Mouse (Mus musculus): ENCODE results near the gene Prrc2b.
A peak's percentile ranks its signal among the peaks of the same experiment; 100 is the strongest.

Prrc2b gene

GRCm38 (mm10) chr2:32150924-32151659, at the start of gene Prrc2b:
Gene Prrc2b (plus strand): TSS chr2:32151082.
- peak; percentile 67 for DNase-seq

GRCm38 (mm10) chr2:32102944-32103343, 47.9 kb upstream of the Prrc2b start:
- DNase-seq: no peak

GRCm38 (mm10) chr2:32103557-32103956, 47.3 kb upstream of the Prrc2b start:
- no peak for DNase-seq

DNA sequence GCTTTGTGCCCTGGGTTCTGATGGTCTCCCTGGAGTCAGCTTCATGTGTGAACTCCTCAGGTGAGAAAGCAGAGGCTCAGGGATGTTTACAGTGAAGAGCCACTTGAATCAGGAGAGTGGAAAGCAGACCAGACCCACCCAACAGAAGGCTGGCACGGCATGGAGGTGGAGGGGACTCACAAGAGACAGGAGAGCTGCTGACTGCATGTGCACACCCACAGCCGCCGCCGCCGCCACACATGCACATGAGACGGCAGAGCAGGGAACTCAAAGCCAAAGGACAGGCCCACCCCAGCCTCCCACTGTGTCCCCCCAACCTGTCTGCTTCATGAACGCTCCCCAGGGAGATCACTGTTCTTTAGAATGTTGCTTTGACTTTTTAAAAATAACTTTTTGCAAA, 46.8 kb upstream of the Prrc2b start:
- DNase-seq: no peak

- DNase-seq: no peak
Observed at GRCm38 (mm10) chr2:32105117-32105913, 45.6 kb upstream of the Prrc2b start.

GRCm38 (mm10) chr2:32105930-32106329, 45.0 kb upstream of the Prrc2b start:
- no peak for DNase-seq

GRCm38 (mm10) chr2:32111268-32111667, 39.6 kb upstream of the Prrc2b start:
- DNase-seq: no peak

GRCm38 (mm10) chr2:32112548-32112947, 38.3 kb upstream of the Prrc2b start:
- no peak for DNase-seq

GRCm38 (mm10) chr2:32115851-32116268, 35.0 kb upstream of the Prrc2b start:
- no peak for DNase-seq

- DNase-seq: no peak
Observed at GRCm38 (mm10) chr2:32119802-32120750, 30.8 kb upstream of the Prrc2b start.

GRCm38 (mm10) chr2:32121150-32121549, 29.7 kb upstream of the Prrc2b start:
- no peak for DNase-seq

DNA sequence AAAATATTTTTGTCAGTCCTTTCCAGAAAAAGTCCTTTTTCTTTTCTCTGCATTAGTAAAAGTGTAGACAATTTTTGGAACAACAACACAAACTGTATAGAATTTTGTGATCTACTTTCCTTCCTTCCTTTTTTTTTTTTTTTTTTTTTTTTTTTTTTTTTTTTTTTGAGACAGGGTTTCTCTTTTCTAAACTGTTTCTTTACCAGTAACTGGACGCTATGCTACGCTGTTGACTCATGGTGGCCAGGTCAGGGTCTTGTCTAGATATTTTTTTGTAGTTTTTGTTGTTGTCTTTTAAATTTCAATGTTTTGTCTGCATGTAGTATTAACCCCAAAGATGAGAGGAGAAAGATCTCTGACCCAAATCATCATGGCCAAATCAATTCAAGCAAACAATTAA, 29.1 kb upstream of the Prrc2b start:
- DNase-seq: no peak

DNA sequence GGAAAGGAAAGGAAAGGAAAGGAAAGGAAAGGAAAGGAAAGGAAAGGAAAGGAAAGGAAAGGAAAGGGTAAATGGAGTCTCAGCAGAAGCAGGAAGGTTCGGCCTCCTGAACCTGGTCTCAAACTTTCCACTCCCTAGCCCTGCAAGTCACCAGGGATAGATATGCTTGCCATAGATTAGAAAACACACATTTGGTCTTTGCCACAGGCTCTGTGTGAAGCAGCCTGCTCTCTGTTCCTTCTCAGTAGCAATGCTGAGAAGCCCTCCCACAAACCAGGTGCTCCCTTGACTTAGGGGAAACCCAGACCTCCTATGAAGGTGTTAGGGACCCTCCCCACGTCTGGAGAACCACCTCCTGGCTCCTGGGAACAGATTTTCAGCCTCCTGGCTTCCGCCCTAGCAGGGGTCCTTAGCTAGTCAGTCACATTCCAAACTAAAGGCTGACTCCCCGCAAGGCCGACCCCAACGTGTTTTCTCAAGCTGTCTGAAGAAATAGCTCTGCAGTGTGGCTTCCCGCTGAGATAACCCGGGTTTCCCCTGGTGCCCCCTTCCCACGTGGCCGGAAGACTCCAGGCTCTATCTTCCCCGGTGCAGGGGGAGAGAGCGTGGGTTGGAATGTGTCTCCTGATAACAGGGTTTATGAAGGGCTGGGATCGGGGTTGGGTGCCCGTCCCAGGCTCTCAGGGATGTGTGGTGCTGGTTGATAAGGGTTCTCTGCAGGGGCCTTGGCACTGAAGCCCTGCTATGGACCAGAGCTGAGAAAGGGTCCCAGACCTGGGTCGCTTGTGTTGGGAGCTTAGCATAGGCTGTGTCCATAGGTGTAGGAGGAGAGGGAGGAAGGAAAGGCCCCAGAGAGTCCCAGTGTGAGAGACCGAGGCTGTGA, 23.0 kb upstream of the Prrc2b start:
- no peak for DNase-seq

GRCm38 (mm10) chr2:32128536-32128841, 22.4 kb upstream of the Prrc2b start:
- no peak for DNase-seq

- no peak for DNase-seq
Observed at GRCm38 (mm10) chr2:32129383-32130074, 21.4 kb upstream of the Prrc2b start.

DNA sequence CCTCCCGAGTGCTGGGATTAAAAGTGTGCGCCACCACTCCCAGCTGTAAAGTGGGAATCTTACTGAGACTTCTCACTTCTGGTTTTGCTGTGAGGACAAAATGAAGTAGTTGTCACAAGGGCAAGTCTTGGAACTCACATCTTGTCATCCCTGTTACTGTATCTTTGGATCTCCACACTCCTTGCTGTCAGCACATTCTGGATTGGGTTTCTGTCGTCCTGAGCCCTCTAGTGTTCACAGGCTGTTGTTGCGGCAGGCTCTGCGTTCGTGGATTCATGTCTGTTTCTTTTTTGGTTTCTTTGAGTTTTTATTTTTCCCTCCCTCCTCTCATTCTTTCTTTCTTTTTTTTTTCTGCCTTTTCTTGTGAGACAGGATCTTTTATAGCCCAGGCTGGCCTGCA, 20.4 kb upstream of the Prrc2b start:
- DNase-seq: peak; percentile 76

GRCm38 (mm10) chr2:32131205-32131834, 19.6 kb upstream of the Prrc2b start:
- DNase-seq: no peak

DNA sequence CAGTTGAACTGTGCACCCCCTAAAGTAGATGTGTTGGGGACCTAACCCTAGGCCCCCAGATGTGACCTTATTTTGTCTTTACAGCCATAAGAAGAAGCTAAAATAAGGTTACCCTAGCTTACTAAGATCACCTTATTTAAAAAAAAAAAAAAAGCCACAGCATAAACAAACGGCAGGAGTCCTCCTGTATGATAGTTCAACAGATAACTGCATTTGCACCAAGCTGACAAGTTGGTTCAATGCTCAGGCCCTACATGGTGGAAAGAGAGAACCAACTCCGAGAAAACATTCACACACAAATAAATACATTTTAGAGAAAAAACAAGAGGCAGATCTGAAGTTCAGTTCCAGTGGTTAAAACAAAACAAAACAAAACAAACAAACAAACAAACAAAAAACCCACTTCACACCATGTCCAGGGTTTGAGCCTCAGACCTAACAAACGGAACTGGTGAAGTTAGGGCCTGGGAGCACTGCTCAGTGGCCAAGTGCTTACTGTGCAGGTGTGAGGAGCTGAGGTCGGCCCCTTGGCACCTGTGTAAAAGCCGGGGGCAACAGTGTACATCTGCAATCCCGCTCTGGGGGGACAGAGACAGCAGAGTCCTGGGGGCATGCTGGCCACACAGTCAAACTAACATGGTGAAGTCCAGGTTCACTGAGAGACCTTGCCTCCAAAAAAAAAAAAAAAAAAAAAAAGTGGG, 18.9 kb upstream of the Prrc2b start:
- DNase-seq: no peak

GRCm38 (mm10) chr2:32132567-32132992, 18.3 kb upstream of the Prrc2b start:
- peak; percentile 84 for DNase-seq

- DNase-seq: peak; percentile 96
Observed at GRCm38 (mm10) chr2:32134039-32134438, 16.8 kb upstream of the Prrc2b start.

Data from lung, postnatal 36 days (tissue).